Mouse (Mus musculus) heart, adult 2 months (tissue): Measurements from ENCODE around the gene Ptpn1.

Experiments used
- CTCF ChIP-seq: fragments of 200-600 bp; IDR thresholded peaks from 2 replicates; pipeline ENCODE4 v1.8.1; 2022; ENCODE audit warnings: antibody characterized with exemption, mild to moderate bottlenecking, moderate library complexity
- EP300 ChIP-seq: fragments of 200-500 bp; IDR thresholded peaks from 2 replicates; pipeline ENCODE4 v1.6.1; 2011; ENCODE audit warnings: low read depth, low read length, control low read depth; ENCODE audit not compliant: insufficient read depth

GRCm38 (mm10) chr2:167938786-167939185, 6.9 kb downstream of the Ptpn1 start:
- TF ChIP-seq CTCF (no peak), EP300 (no peak)
